Mouse (Mus musculus) central nervous system, embryonic 18 days (tissue): Measurements from ENCODE around the gene Gm3573. TPM values are rescaled to one million over a fixed set of nuclear protein-coding genes. Genes with fewer than 3 reads are reported as not detected.

ENCODE experiments used
- polyA plus RNA-seq: library from polyadenylated mRNA; depleted of rRNA; stranded (reverse); fragments of >200 nt; gene quantifications from 2 replicates; pipeline ENCODE4 v1.2.3, GENCODE M21; 2012; rRNA removed

Gene Gm3573
- polyA plus RNA-seq, result not detected in 2 replicates

GRCm38 (mm10) chr14:42190691-42191090 lies at the start of gene Gm3573:
Gm3573 (minus strand) TSS chr14:42190791.

GRCm38 (mm10) chr14:42162522-42162921 lies 28.1 kb downstream of the Gm3573 start, which contains the start of gene Gm17027:
Gm17027 (minus strand) TSS chr14:42162622.

Other genes starting within 250 kb of the Gm3573 start
- not detected in 2 replicates for gene 1700024B05Rik, start 246.8 kb downstream of the Gm3573 start, polyA plus RNA-seq
- not detected in 2 replicates for gene Gm6401, start 222.9 kb downstream of the Gm3573 start, polyA plus RNA-seq
- not detected in 2 replicates for gene Gm3543, start 207.5 kb downstream of the Gm3573 start, polyA plus RNA-seq
- not detected in 2 replicates for gene Gm7951, start 73.4 kb downstream of the Gm3573 start, polyA plus RNA-seq
- not detected in 2 replicates for gene Gm17027, start 28.2 kb downstream of the Gm3573 start, polyA plus RNA-seq
- not detected in 2 replicates for gene Gm17026, start 69.3 kb upstream of the Gm3573 start, polyA plus RNA-seq
- not detected in 2 replicates for gene Gm9611, start 106.6 kb upstream of the Gm3573 start, polyA plus RNA-seq
- not detected in 2 replicates for gene Gm7995, start 119.4 kb upstream of the Gm3573 start, polyA plus RNA-seq
- not detected in 2 replicates for gene Gm8005, start 248.9 kb upstream of the Gm3573 start, polyA plus RNA-seq